Comparison of ENCODE assay signal across 13 mouse cellular contexts in the genomic region with DNA sequence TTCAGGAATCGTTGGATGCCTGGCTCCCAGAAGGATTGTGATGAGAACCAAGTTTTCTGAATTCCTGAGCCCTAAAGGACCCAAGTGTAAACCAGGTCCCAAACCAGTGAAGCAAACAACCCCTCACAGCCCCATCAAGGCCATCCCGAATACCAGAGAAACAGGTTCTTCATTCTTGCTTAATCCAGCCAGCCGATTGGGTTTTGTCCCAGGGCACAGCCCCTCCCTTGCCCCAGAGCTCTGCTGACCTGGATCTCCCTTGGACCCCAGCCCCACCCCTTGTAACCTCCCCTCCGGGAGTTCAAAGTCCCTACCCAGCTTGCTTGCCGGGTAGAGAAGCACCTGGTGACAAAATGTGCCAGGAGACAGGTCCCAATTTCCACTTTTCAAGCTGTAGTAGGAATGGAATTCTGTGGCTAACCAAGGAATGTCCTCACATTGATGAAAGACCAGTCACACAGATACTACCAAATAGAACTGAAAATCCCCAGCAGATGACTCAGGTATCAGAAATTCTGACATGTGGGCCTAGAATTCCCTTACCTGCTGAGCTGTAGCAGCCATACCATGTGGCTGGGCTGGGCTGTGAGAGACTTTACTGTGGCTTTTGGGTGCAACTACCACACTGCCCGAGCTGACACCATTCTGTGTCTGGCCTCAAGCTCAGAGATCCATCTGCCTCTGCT. TPM values are rescaled to one million over a fixed set of nuclear protein-coding genes. Genes with fewer than 3 reads are reported as not detected.
DNase-seq lines count a peak whose midpoint lies in the region; ATAC-seq and TF ChIP-seq lines count a peak whose summit lies in the region.
"Had no signal": no experiment of that assay in that cellular context is flagged by ENCODE, and none has a peak within 500 bp of the region (broad histone marks: within the 10 kb centered on the region; RNA-seq: fewer than 3 reads in every experiment).

No protein-coding gene starts in this region.

- peak; percentile 34 for DNase-seq in urinary bladder, postnatal 14 days (ENCODE audit: low spot score)
- DNase-seq in urinary bladder, postnatal 10 days (ENCODE audit: low spot score), result no peak
- peak; percentile 88 for DNase-seq in liver, adult 2 months (ENCODE audit: extremely low read depth, low read depth, low spot score)
- DNase-seq in gastrocnemius, postnatal 25 days, result no peak
- DNase-seq in right cerebral cortex, postnatal 25 days, result no peak
- DNase-seq: lung, postnatal 10 days had no signal

- no peak overlapping the region; the same call in 1 of the 2 replicates for H3K4me2 ChIP-seq in intestine, postnatal 0 days (replicated peaks; ENCODE audit: low read depth)
- H3K4me2 ChIP-seq in hindbrain, embryonic 13.5 days, result no peak overlapping the region

- H3K27me3 ChIP-seq in intestine, postnatal 0 days (replicated peaks; ENCODE audit: control insufficient read depth, insufficient read depth, low read length), result no peaks in the 10 kb centered on the region
- H3K27me3 ChIP-seq in liver, adult 2 months (ENCODE audit: control insufficient read depth, insufficient read depth, low read length), result no peaks in the 10 kb centered on the region
- 0 out of 2 replicates have a peak, but pooled peaks cover 12% of the 10 kb centered on the region for H3K27me3 ChIP-seq in hindbrain, embryonic 13.5 days
- H3K27me3 ChIP-seq: CH12.LX had no signal

- no peaks in the 10 kb centered on the region for H3K36me3 ChIP-seq in intestine, postnatal 0 days (ENCODE audit: control insufficient read depth, insufficient read depth)
- H3K36me3 ChIP-seq in liver, adult 2 months (ENCODE audit: control insufficient read depth, insufficient read depth, low read length), result no peaks in the 10 kb centered on the region
- no peaks in the 10 kb centered on the region for H3K36me3 ChIP-seq in hindbrain, embryonic 13.5 days

- no peak overlapping the region for H3K4me3 ChIP-seq in intestine, postnatal 0 days (ENCODE audit: low read depth, low read length)
- H3K4me3 ChIP-seq in liver, adult 2 months (ENCODE audit: insufficient read depth, low read depth, low read length), result no peak overlapping the region
- H3K4me3 ChIP-seq in hindbrain, embryonic 13.5 days, result no peak overlapping the region
- H3K4me3 ChIP-seq: left cerebral cortex, adult 2 months had no signal

- peak; percentile 76 for ATAC-seq in intestine, postnatal 0 days
- no peak for ATAC-seq in hindbrain, embryonic 13.5 days (ENCODE audit: low FRiP score)
- no peak for ATAC-seq in monocyte, adult 5-6 weeks (replicated peaks; ENCODE audit: insufficient number of reproducible peaks, low FRiP score, low TSS enrichment, poor library complexity, severe bottlenecking)

- 17% methylated on average over 6 of the region's 6 CpGs for WGBS in intestine, postnatal 0 days
- WGBS in liver, adult 2 months, result 30% methylated on average over 6 of the region's 6 CpGs
- WGBS in hindbrain, embryonic 13.5 days, result 70% methylated on average over 6 of the region's 6 CpGs

- peak overlapping the region; percentile 64 for H3K27ac ChIP-seq in intestine, postnatal 0 days (ENCODE audit: low read depth, low read length)
- peak overlapping the region; percentile 42 for H3K27ac ChIP-seq in liver, adult 2 months (replicated peaks; ENCODE audit: insufficient read depth, low read depth, low read length)
- no peak overlapping the region for H3K27ac ChIP-seq in hindbrain, embryonic 13.5 days
- H3K27ac ChIP-seq: left cerebral cortex, adult 2 months had no signal

- no peak for TF ChIP-seq CTCF in intestine, postnatal 0 days (IDR thresholded peaks at IDR 0.05; ENCODE audit: low read depth)
- TF ChIP-seq CTCF in liver, adult 2 months (IDR thresholded peaks at IDR 0.05; ENCODE audit: low read depth, low read length), result no peak

- peaks cover 14% of the 10 kb centered on the region; the same call in 1 of the 2 replicates for H3K4me1 ChIP-seq in intestine, postnatal 0 days (replicated peaks; ENCODE audit: control insufficient read depth, insufficient read depth, low read length)
- H3K4me1 ChIP-seq in liver, adult 2 months (ENCODE audit: control insufficient read depth, insufficient read depth, low read length), result peaks cover 16% of the 10 kb centered on the region; the same call in 1 of the 2 replicates
- H3K4me1 ChIP-seq in hindbrain, embryonic 13.5 days (replicated peaks), result no peaks in the 10 kb centered on the region

- H3K79me2 ChIP-seq in liver, adult 2 months (ENCODE audit: control insufficient read depth, insufficient read depth, low read length), result no peaks in the 10 kb centered on the region

- no peak for TF ChIP-seq POLR2A in liver, adult 2 months (IDR thresholded peaks at IDR 0.05; ENCODE audit: extremely low read depth, insufficient read depth, low read length)

- no peaks in the 10 kb centered on the region for H3K9me3 ChIP-seq in intestine, postnatal 0 days (ENCODE audit: control insufficient read depth)
- H3K9me3 ChIP-seq in hindbrain, embryonic 13.5 days, result no peaks in the 10 kb centered on the region

- no peak overlapping the region for H3K9ac ChIP-seq in intestine, postnatal 0 days (ENCODE audit: low read depth, low read length)
- no peak overlapping the region for H3K9ac ChIP-seq in liver, adult 2 months (ENCODE audit: low read depth, low read length)
- H3K9ac ChIP-seq in hindbrain, embryonic 13.5 days, result no peak overlapping the region

RNA-seq across cellular contexts. Expression of gene Pttg1ip, which starts 11.4 kb away (rescaled TPM):
- 200 and 201 TPM in 2 replicates for polyA plus RNA-seq in intestine, postnatal 0 days (2015; fragmentation: Nextera tagmentation; extraction: Ambion mirVana)
- total RNA-seq in liver, adult 2 months (2014; rRNA removed), result 146 and 168 TPM in 2 replicates
- polyA plus RNA-seq in liver, adult 2 months (2012; rRNA removed), result 218 and 238 TPM in 2 replicates
- 10 to 100 TPM; 26.1 to 29.1 TPM for total RNA-seq in gastrocnemius, postnatal 25 days (2021)
- 69.0 and 71.9 TPM in 2 replicates for polyA plus RNA-seq in hindbrain, embryonic 13.5 days (2015; fragmentation: Nextera tagmentation; extraction: Ambion mirVana)
- 79.9 to 128 TPM (median 104 TPM) in 3 replicates for total RNA-seq in monocyte, adult 5-6 weeks (2017)

RNA-seq across cellular contexts. Expression of gene Sumo3, which starts 35.8 kb away (rescaled TPM):
- polyA plus RNA-seq in intestine, postnatal 0 days (2015; fragmentation: Nextera tagmentation; extraction: Ambion mirVana), result 256 and 269 TPM in 2 replicates
- 59.6 and 108 TPM in 2 replicates for total RNA-seq in liver, adult 2 months (2014; rRNA removed)
- 170 and 226 TPM in 2 replicates for polyA plus RNA-seq in liver, adult 2 months (2012; rRNA removed)
- 10 to 100 TPM; 32.8 to 36.7 TPM for total RNA-seq in gastrocnemius, postnatal 25 days (2021)
- polyA plus RNA-seq in hindbrain, embryonic 13.5 days (2015; fragmentation: Nextera tagmentation; extraction: Ambion mirVana), result 271 and 274 TPM in 2 replicates
- total RNA-seq in monocyte, adult 5-6 weeks (2017), result 84.2 to 128 TPM (median 126 TPM) in 3 replicates

RNA-seq across cellular contexts. Expression of gene Gm49325, which starts 35.9 kb away (rescaled TPM):
- polyA plus RNA-seq in intestine, postnatal 0 days (2015; fragmentation: Nextera tagmentation; extraction: Ambion mirVana), result 18.9 TPM in 2 replicates
- 0.47 TPM in 1 of 2 replicates, not detected in the other for total RNA-seq in liver, adult 2 months (2014; rRNA removed)
- not detected in 2 replicates for polyA plus RNA-seq in liver, adult 2 months (2012; rRNA removed)
- 1 to 10 TPM; 6.5 to 7.4 TPM for total RNA-seq in gastrocnemius, postnatal 25 days (2021)
- 2.1 and 3.4 TPM in 2 replicates for polyA plus RNA-seq in hindbrain, embryonic 13.5 days (2015; fragmentation: Nextera tagmentation; extraction: Ambion mirVana)
- 1.7 to 5.5 TPM in 2 of 3 replicates, not detected in the other for total RNA-seq in monocyte, adult 5-6 weeks (2017)
- polyA plus RNA-seq: brain, embryonic 14.5 days; hindbrain, embryonic 11.5 days had no signal

RNA-seq across cellular contexts. Expression of gene Itgb2, which starts 40.1 kb away (rescaled TPM):
- polyA plus RNA-seq in intestine, postnatal 0 days (2015; fragmentation: Nextera tagmentation; extraction: Ambion mirVana), result 1.7 and 2.1 TPM in 2 replicates
- 4.8 and 5.6 TPM in 2 replicates for total RNA-seq in liver, adult 2 months (2014; rRNA removed)
- 4.2 and 5.6 TPM in 2 replicates for polyA plus RNA-seq in liver, adult 2 months (2012; rRNA removed)
- 1 to 10 TPM; 1.3 to 1.8 TPM for total RNA-seq in gastrocnemius, postnatal 25 days (2021)
- polyA plus RNA-seq in hindbrain, embryonic 13.5 days (2015; fragmentation: Nextera tagmentation; extraction: Ambion mirVana), result 0.67 and 0.90 TPM in 2 replicates
- 1,034 to 1,189 TPM (median 1,065 TPM) in 3 replicates for total RNA-seq in monocyte, adult 5-6 weeks (2017)

RNA-seq across cellular contexts. Expression of gene Ube2g2, which starts 52.0 kb away (rescaled TPM):
- 36.4 and 37.8 TPM in 2 replicates for polyA plus RNA-seq in intestine, postnatal 0 days (2015; fragmentation: Nextera tagmentation; extraction: Ambion mirVana)
- total RNA-seq in liver, adult 2 months (2014; rRNA removed), result 21.6 and 22.3 TPM in 2 replicates
- polyA plus RNA-seq in liver, adult 2 months (2012; rRNA removed), result 30.4 and 34.2 TPM in 2 replicates
- 10 to 100 TPM; 81.7 to 84.9 TPM for total RNA-seq in gastrocnemius, postnatal 25 days (2021)
- 94.5 and 95.0 TPM in 2 replicates for polyA plus RNA-seq in hindbrain, embryonic 13.5 days (2015; fragmentation: Nextera tagmentation; extraction: Ambion mirVana)
- 60.6 to 127 TPM (median 70.3 TPM) in 3 replicates for total RNA-seq in monocyte, adult 5-6 weeks (2017)

Comparison
In these comparisons a context has a peak if more than half of its experiments do, and no peak if none do; other contexts are left out.
1. DNase-seq: peak in urinary bladder, postnatal 14 days (single experiment) and liver, adult 2 months (single experiment); none in urinary bladder, postnatal 10 days (single experiment), gastrocnemius, postnatal 25 days (single experiment) and right cerebral cortex, postnatal 25 days (single experiment).